Mouse (Mus musculus) liver, embryonic 14.5 days (tissue): ENCODE measurements around the gene Wdr35. TPM values are rescaled to one million over a fixed set of nuclear protein-coding genes. Genes with fewer than 3 reads are reported as not detected.

Experiments
- ATAC-seq: fragments of 200-750 bp; cut with Nextera tagmentation; 2 replicates; pipeline ENCODE4 v1.8.0; 2017; ENCODE audit warnings: moderate number of reproducible peaks, mild to moderate bottlenecking, moderate library complexity; ENCODE audit not compliant: insufficient read depth
- DNase-seq, 3 experiments: peaks; one replicate each; pipeline ENCODE4 v3.0.0-alpha.2; 2012 to 2013; ENCODE audit warnings: low read depth in 3 of 3, low spot score in 3 of 3
- H3K27ac ChIP-seq: fragments of 300-500 bp; sonication (generic); 2 replicates; pipeline ENCODE4 v1.5.1; 2014; ENCODE audit warnings: moderate library complexity, mild to moderate bottlenecking, control low read depth, inconsistent platforms
- H3K27me3 ChIP-seq: fragments of 300-500 bp; sonication (generic); 2 replicates; pipeline ENCODE4 v1.6.1; 2014; ENCODE audit warnings: mild to moderate bottlenecking, low read length, moderate library complexity; ENCODE audit not compliant: control insufficient read depth, insufficient read depth
- H3K36me3 ChIP-seq: fragments of 300-500 bp; sonication (generic); replicated peaks from 2 replicates; pipeline ENCODE4 v1.6.1; 2014; ENCODE audit warnings: low read depth; ENCODE audit not compliant: control insufficient read depth, insufficient read depth
- H3K4me1 ChIP-seq, 2 experiments: fragments of 200-500 bp in 1 of 2; fragments of 300-500 bp in 1 of 2; sonication (generic) in 1 of 2; replicated peaks; 2 replicates each; pipeline ENCODE4 v1.6.1; 2012 to 2014; ENCODE audit warnings: antibody characterized with exemption in 1 of 2, inconsistent platforms in 1 of 2, low read length in 1 of 2; ENCODE audit not compliant: control insufficient read depth in 2 of 2, insufficient read depth in 2 of 2
- H3K4me2 ChIP-seq: fragments of 300-500 bp; sonication (generic); 2 replicates; pipeline ENCODE4 v1.6.1; 2014; ENCODE audit warnings: low read depth, mild to moderate bottlenecking, control low read depth, moderate library complexity
- H3K4me3 ChIP-seq, 2 experiments: fragments of 200-500 bp in 1 of 2; fragments of 300-500 bp in 1 of 2; sonication (generic) in 1 of 2; 2 replicates each; pipeline ENCODE4 v1.5.1; 2012 to 2014; ENCODE audit warnings: low read depth in 2 of 2, low read length in 2 of 2, mild to moderate bottlenecking in 2 of 2, control low read depth in 1 of 2, inconsistent platforms in 1 of 2, moderate library complexity in 1 of 2; ENCODE audit not compliant: insufficient read depth in 1 of 2
- H3K9ac ChIP-seq: fragments of 300-500 bp; sonication (generic); replicated peaks from 2 replicates; pipeline ENCODE4 v1.6.1; 2014; ENCODE audit warnings: mild to moderate bottlenecking, control low read depth, moderate library complexity
- H3K9me3 ChIP-seq: fragments of 300-500 bp; sonication (generic); 2 replicates; pipeline ENCODE4 v1.6.1; 2016; ENCODE audit warnings: low read length, mixed read lengths; ENCODE audit not compliant: control insufficient read depth
- CTCF ChIP-seq: IDR thresholded peaks from 2 replicates; pipeline ENCODE4 v1.5.1; 2016; ENCODE audit warnings: antibody characterized with exemption, low read depth, control low read depth
- EP300 ChIP-seq: IDR thresholded peaks from 2 replicates; pipeline ENCODE4 v1.6.1; 2016; ENCODE audit warnings: antibody characterized with exemption, low read depth
- WGBS: fragments of 180-500 bp; shearing (Covaris S2); extraction: QIAGEN DNeasy Blood & Tissue Kit; methylation state at CpG from one replicate; pipeline ENCODE4 v1.1.7; 2014; ENCODE audit not compliant: insufficient replicate concordance; 5-methylcytosine and 5-hydroxymethylcytosine counted together
- polyA plus RNA-seq, 2 experiments: library from polyadenylated mRNA; depleted of rRNA in 1 of 2; stranded (reverse) in 1 of 2; unstranded in 1 of 2; fragments of >200 nt; fragmentation: Nextera tagmentation in 1 of 2; extraction: Ambion mirVana in 1 of 2; gene quantifications; 2 replicates each; pipeline versions ENCODE4 v1.2.1 to v1.2.3; 2012 to 2014

Wdr35 gene
- polyA plus RNA-seq, 2 experiments: 0.63 to 2.0 TPM

GRCm38 (mm10) chr12:9055269-9055668, 81.6 kb downstream of the Wdr35 start:
- H3K4me3 ChIP-seq: no peak overlapping the region
- no peaks in the 10 kb centered on the region for H3K27me3 ChIP-seq
- H3K9me3 ChIP-seq: no peaks in the 10 kb centered on the region
- H3K27ac ChIP-seq: no peak overlapping the region
- ATAC-seq (no peak), DNase-seq (no peak)
- H3K4me2 ChIP-seq: no peak overlapping the region
- WGBS: 51% methylated on average over 11 of the region's 11 CpGs
- H3K4me1 ChIP-seq: no peaks in the 10 kb centered on the region
- no peak for TF ChIP-seq CTCF
- TF ChIP-seq EP300: no peak
- no peak overlapping the region for H3K9ac ChIP-seq
- H3K36me3 ChIP-seq: no peaks in the 10 kb centered on the region

- 66% methylated on average over 3 of the region's 3 CpGs for WGBS
- ATAC-seq (no peak), DNase-seq (no peak)
- TF ChIP-seq CTCF (no peak), EP300 (no peak)
- Histone ChIP-seq H3K36me3 (no peaks in the 10 kb centered on the region), H3K27me3 (no peaks in the 10 kb centered on the region), H3K4me2 (no peak overlapping the region), H3K27ac (no peak overlapping the region), H3K9ac (no peak overlapping the region), H3K4me3 (no peak overlapping the region), H3K9me3 (no peaks in the 10 kb centered on the region), H3K4me1 (no peaks in the 10 kb centered on the region)
Measured at GRCm38 (mm10) chr12:9059502-9059901, 85.8 kb downstream of the Wdr35 start.

- ATAC-seq: no peak
Measured at GRCm38 (mm10) chr12:9059965-9060364, 86.3 kb downstream of the Wdr35 start.

GRCm38 (mm10) chr12:9063611-9064010, 89.9 kb downstream of the Wdr35 start:
- DNase-seq: no peak
- Histone ChIP-seq H3K4me1 (no peaks in the 10 kb centered on the region), H3K27me3 (no peaks in the 10 kb centered on the region), H3K4me2 (no peak overlapping the region), H3K9ac (no peak overlapping the region), H3K36me3 (no peaks in the 10 kb centered on the region), H3K4me3 (no peak overlapping the region), H3K27ac (no peak overlapping the region), H3K9me3 (no peaks in the 10 kb centered on the region)
- ATAC-seq: no peak
- WGBS: 55% methylated on average over 6 of the region's 6 CpGs
- TF ChIP-seq CTCF: no peak
- no peak for TF ChIP-seq EP300

More at GRCm38 (mm10) chr12:9059965-9060364, 86.3 kb downstream of the Wdr35 start:
- no peaks in the 10 kb centered on the region for H3K36me3 ChIP-seq
- TF ChIP-seq EP300 (no peak), CTCF (no peak)
- no peak overlapping the region for H3K4me2 ChIP-seq
- no peak overlapping the region for H3K27ac ChIP-seq
- H3K9ac ChIP-seq: no peak overlapping the region
- H3K27me3 ChIP-seq: no peaks in the 10 kb centered on the region
- 74% methylated on average over 9 of the region's 9 CpGs for WGBS
- H3K4me1 ChIP-seq: no peaks in the 10 kb centered on the region
- no peak for DNase-seq
- no peaks in the 10 kb centered on the region for H3K9me3 ChIP-seq
- no peak overlapping the region for H3K4me3 ChIP-seq

GRCm38 (mm10) chr12:9071058-9071457, 97.4 kb downstream of the Wdr35 start:
- TF ChIP-seq CTCF (no peak), EP300 (no peak)
- no peaks in the 10 kb centered on the region for H3K27me3 ChIP-seq
- H3K27ac ChIP-seq: no peak overlapping the region
- H3K4me3 ChIP-seq: no peak overlapping the region
- DNase-seq (no peak), ATAC-seq (no peak)
- H3K36me3 ChIP-seq: no peaks in the 10 kb centered on the region
- H3K9ac ChIP-seq: no peak overlapping the region
- no peaks in the 10 kb centered on the region for H3K9me3 ChIP-seq
- H3K4me1 ChIP-seq: no peaks in the 10 kb centered on the region
- WGBS: 72% methylated on average over 1 of the region's 1 CpGs
- no peak overlapping the region for H3K4me2 ChIP-seq
